Mouse (Mus musculus) ES-E14 (cell line): ENCODE results near the gene Antxrl.

Experiments
- CHD2 ChIP-seq: IDR thresholded peaks from 2 replicates; pipeline ENCODE4 v1.6.1; 2014; ENCODE audit warnings: mild to moderate bottlenecking, low read depth, low read length, inconsistent platforms
- HCFC1 ChIP-seq: IDR thresholded peaks from 2 replicates; pipeline ENCODE4 v1.6.1; 2012; ENCODE audit warnings: low read length, inconsistent platforms, borderline replicate concordance; ENCODE audit not compliant: insufficient read depth
- MAFK ChIP-seq: IDR thresholded peaks from 2 replicates; pipeline ENCODE4 v1.6.1; 2014; ENCODE audit warnings: mild to moderate bottlenecking, low read depth, low read length, inconsistent platforms; ENCODE audit not compliant: insufficient read depth
- ZC3H11A ChIP-seq: IDR thresholded peaks from 2 replicates; pipeline ENCODE4 v1.6.1; 2012; ENCODE audit warnings: low read depth, mild to moderate bottlenecking, inconsistent platforms, low read length, borderline replicate concordance

DNA sequence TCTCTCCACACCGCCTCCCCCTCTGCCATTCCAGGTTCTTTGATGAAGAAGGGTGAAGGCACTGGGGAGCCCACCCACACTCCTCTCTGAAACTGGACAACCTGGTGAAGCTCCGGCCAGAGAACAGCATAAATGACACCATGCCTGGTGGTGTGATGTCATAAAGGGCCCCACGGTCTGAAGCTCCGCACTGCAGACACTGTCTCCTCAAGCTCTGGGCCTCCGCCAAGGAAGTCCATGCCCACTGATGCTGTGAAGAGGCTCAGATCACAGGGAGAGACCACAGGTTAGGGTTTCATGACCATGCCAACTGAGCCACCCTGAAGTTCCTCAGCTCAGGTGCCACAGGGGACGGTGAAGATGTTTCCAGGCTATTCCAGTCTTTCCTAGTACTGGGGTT is at the start of gene Antxrl:
- TF ChIP-seq HCFC1 (no peak), ZC3H11A (no peak), CHD2 (no peak), MAFK (no peak)
